Mouse (Mus musculus): ENCODE measurements around the gene Spats2l. TPM values are rescaled to one million over a fixed set of nuclear protein-coding genes. Genes with fewer than 3 reads are reported as not detected.
A peak's percentile ranks its signal among the peaks of the same experiment; 100 is the strongest.

Gene Spats2l
- polyA plus RNA-seq, 1 experiment from 2014 or later: 52.4 TPM

- Histone ChIP-seq H3K9ac (replicated peaks; ENCODE audit: low read length) (peak within 1 kb of the TSS; percentile 79), H3K4me1 (ENCODE audit: control insufficient read depth, insufficient read depth, low read length) (no peaks in the 10 kb centered on the region), H3K9me3 (replicated peaks; ENCODE audit: control insufficient read depth, low read length) (no peaks in the 10 kb centered on the region), H3K4me3 (ENCODE audit: low read depth, low read length) (peak within 1 kb of the TSS; percentile 77), H3K27ac (replicated peaks; ENCODE audit: low read depth, low read length) (peak within 1 kb of the TSS; percentile 83), H3K4me2 (ENCODE audit: low read depth, low read length) (peak within 1 kb of the TSS; percentile 72), H3K36me3 (replicated peaks; ENCODE audit: control insufficient read depth, insufficient read depth, low read depth, low read length) (no peaks in the 10 kb centered on the region), H3K27me3 (ENCODE audit: control insufficient read depth, insufficient read depth, low read length) (no peaks in the 10 kb centered on the region)
- 7% methylated on average over 30 of the region's 30 CpGs for WGBS
- ATAC-seq (replicated peaks; ENCODE audit: insufficient number of reproducible peaks, low FRiP score, low TSS enrichment, low read depth): peak; percentile 95
- peak; percentile 98 for DNase-seq (ENCODE audit: low spot score)
These were observed 221.6 kb downstream of the Spats2l start, which contains the start of gene Sgo2a for GRCm38 (mm10) chr1:57995432-57996132. Gene Sgo2a, plus strand, starts transcription at chr1:57995971.

- Histone ChIP-seq H3K9ac (replicated peaks; ENCODE audit: low read length) (peak overlapping the region; percentile 79), H3K4me2 (ENCODE audit: low read depth, low read length) (peak overlapping the region; percentile 72), H3K4me3 (ENCODE audit: low read depth, low read length) (peak overlapping the region; percentile 77), H3K9me3 (replicated peaks; ENCODE audit: control insufficient read depth, low read length) (no peaks in the 10 kb centered on the region), H3K27me3 (ENCODE audit: control insufficient read depth, insufficient read depth, low read length) (no peaks in the 10 kb centered on the region), H3K27ac (replicated peaks; ENCODE audit: low read depth, low read length) (peak overlapping the region; percentile 83), H3K4me1 (ENCODE audit: control insufficient read depth, insufficient read depth, low read length) (no peaks in the 10 kb centered on the region), H3K36me3 (replicated peaks; ENCODE audit: control insufficient read depth, insufficient read depth, low read depth, low read length) (no peaks in the 10 kb centered on the region)
- DNase-seq (ENCODE audit: low spot score) (peak; percentile 32), ATAC-seq (replicated peaks; ENCODE audit: insufficient number of reproducible peaks, low FRiP score, low TSS enrichment, low read depth) (peak; percentile 67)
- WGBS: 0% methylated on average over 29 of the region's 29 CpGs
These were observed 222.2 kb downstream of the Spats2l start for GRCm38 (mm10) chr1:57996133-57996615.

Other genes with a start within 250 kb of the Spats2l start
- 29.1 and 35.7 TPM in 2 replicates for gene Sgo2a, start 221.8 kb downstream of the Spats2l start, polyA plus RNA-seq (2014; fragmentation: Nextera tagmentation; extraction: Ambion mirVana)
- 17.4 and 19.6 TPM in 2 replicates for gene Kctd18, start 244.8 kb downstream of the Spats2l start, polyA plus RNA-seq (2014; fragmentation: Nextera tagmentation; extraction: Ambion mirVana)